Mouse (Mus musculus) testis, adult 2 months (tissue): ENCODE results near the gene Psmb9.
A peak's percentile ranks its signal among the peaks of the same experiment; 100 is the strongest.

ENCODE experiments used
- CTCF ChIP-seq: fragments of 200-500 bp; IDR thresholded peaks from 2 replicates; pipeline ENCODE4 v1.5.1; 2012; ENCODE audit warnings: low read depth, mild to moderate bottlenecking, inconsistent platforms, low read length, moderate library complexity; ENCODE audit not compliant: control insufficient read depth, insufficient read depth, insufficient replicate concordance
- POLR2A ChIP-seq: fragments of 200-500 bp; IDR thresholded peaks from 2 replicates; pipeline ENCODE4 v1.6.1; 2012; ENCODE audit warnings: low read depth, mild to moderate bottlenecking, inconsistent platforms, low read length, moderate library complexity; ENCODE audit not compliant: control insufficient read depth

- 0 out of 2 replicates have a peak, but pooled peaks have one; percentile 8 for TF ChIP-seq CTCF
- TF ChIP-seq POLR2A, result no peak
Observed at GRCm38 (mm10) chr17:34172528-34172927, 15.0 kb downstream of the Psmb9 start.
